Mouse (Mus musculus): ENCODE data around the gene Olfr644.

Olfr644 gene

DNA sequence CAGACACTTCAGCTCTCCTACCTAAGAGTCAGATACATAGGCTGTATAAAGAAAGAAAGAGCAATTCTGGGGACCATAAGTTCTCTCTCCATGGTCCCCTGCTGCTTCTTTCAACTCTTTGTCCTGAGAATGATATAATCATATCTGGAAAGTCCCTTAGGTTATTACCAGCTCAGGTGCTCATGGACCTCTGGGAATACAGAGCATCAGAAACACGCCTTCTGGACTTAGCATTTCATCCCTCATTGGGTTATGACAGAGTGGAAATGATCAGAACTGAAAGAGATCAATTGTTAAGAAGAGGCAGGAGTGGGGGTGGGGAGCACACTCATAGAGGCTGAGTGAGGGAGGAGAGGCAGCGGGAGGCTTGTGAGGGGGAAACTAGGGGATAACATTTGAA, at the start of gene Olfr644:
TSS of gene Olfr644 (minus strand) at position 101 of the 400 bp plus-strand sequence.
- in situ Hi-C loops (cut with MboI, MseI): no loop called here

GRCm38 (mm10) chr7:104104757-104104972, 33.0 kb upstream of the Olfr644 start, which contains the start of gene Olfr646:
Gene Olfr646, plus strand, starts transcription at chr7:104104873.
- in situ Hi-C loops (cut with MboI, MseI): loop anchor here (10.0 kb wide), 1 partner anchor 400 kb away; the partner anchor contains the start of gene Trim30d

DNA sequence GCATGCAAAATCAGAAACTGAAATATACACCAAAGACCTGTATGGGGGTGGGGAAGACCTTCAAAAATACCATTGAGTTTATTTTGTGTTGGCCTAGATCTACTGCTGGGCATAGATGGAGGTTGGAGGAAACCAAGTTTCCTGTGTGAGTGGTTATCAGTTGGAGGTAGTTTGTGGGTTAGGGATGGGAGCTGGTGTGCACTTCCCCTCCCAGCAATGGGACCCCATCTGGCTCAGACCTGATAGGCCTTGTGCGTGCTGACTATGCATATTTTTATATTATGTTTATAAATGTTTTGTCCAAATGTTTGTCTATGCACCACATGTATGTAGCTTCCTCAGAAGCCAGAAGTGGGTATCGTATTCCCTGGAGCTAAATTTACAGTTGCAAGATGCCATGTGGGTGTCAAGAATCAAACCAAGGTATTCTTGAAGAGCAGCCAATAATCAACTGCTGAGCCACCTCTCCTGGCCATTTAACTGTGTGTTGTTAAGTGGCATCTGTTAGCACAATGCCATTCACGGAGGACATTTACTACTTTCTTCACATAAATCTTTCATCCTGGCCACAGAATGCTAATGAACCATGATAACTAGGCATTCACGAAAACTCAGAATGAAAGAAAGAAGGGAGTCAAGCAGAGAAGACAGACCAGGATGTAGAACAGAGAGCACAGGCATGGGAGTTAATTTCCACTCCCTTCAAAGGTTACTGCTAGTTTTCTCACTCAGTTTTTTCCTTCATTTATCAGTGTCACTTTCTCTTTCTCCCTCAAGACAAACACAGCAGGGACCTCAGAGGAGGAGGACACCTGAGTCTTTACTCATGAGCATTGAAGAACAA, 32.5 kb upstream of the Olfr644 start:
- in situ Hi-C loops (cut with MboI, MseI): loop anchor here (10.0 kb wide), 1 partner anchor 401 kb away; the partner anchor contains the start of gene Trim30d

DNA sequence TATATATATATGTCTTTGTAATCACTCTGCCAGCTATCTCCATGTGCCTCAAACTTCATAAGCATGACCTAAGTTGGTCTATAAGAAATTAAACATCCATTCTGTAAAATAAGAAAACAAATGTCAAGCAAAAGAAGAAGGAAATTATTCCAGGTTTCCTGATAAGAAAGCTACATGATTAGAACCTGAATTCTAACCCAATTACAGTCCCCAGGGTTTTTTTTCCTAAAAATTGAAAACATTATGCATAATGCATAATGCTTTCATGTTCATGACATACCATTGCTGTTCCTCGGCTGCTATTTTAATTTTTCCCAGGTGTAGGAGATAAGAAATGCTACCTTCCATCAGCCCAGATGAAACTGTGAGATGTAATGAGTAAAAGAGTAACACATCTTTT, 13.7 kb upstream of the Olfr644 start, which contains the start of gene Olfr645:
TSS of gene Olfr645 (minus strand) at position 101 of the 400 bp plus-strand sequence.
- in situ Hi-C loops (cut with MboI, MseI): no loop called here

- in situ Hi-C loops (cut with MboI, MseI): no loop called here
These were observed 10.3 kb downstream of the Olfr644 start, which contains the start of gene 4930516K23Rik for GRCm38 (mm10) chr7:104061345-104061744. Gene 4930516K23Rik, minus strand, starts transcription at chr7:104061445.

- in situ Hi-C loops (cut with MboI, MseI): no loop called here
These were observed 12.5 kb downstream of the Olfr644 start for GRCm38 (mm10) chr7:104059215-104059614.

- in situ Hi-C loops (cut with MboI, MseI): no loop called here
These were observed 19.1 kb downstream of the Olfr644 start, which contains the start of gene Olfr642 for GRCm38 (mm10) chr7:104052566-104052965. Gene Olfr642, minus strand, starts transcription at chr7:104052666.

GRCm38 (mm10) chr7:104050745-104051144, 20.9 kb downstream of the Olfr644 start:
- in situ Hi-C loops (cut with MboI, MseI): no loop called here

GRCm38 (mm10) chr7:104035145-104035544, 36.5 kb downstream of the Olfr644 start, which contains the start of gene Olfr641:
Gene Olfr641, plus strand, starts transcription at chr7:104035445.
- in situ Hi-C loops (cut with MboI, MseI): no loop called here

DNA sequence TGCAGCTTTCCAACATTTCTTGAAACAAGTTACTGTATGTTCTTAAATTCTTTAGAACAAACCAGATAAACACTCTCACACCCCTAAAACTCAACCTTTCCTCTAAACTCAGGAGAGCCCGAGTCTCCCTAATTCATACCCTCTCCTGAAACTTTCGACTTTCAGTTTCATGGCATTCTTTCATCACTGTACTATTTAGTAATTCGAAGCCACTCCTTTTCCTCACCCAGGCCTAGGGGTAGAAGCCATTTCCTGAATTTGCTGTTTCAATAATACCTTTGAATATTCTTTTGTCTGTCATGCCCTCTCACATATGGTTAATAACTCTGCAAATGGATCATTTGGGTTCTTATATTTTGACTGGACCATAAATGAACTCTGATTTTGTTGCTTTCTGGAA, 44.7 kb downstream of the Olfr644 start:
- in situ Hi-C loops (cut with MboI, MseI): no loop called here

DNA sequence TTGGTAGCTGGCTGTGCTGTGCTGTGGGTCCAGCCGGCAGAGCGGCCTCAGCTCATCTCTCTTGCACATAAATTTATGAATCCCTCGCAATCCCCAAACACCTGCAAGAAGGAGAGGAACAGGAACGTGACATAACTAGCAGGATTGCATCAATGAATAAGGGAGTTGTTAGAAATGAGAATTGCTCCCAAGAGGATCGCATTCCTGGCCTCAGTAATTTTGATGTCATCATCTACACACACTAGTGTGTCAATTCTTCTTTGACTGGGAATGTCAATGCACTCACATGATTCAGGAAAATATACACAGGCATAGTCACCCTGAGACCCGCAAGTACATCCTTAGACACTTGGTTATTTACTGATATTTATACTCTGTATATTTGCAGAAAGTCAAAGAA, 46.2 kb downstream of the Olfr644 start, which contains the start of gene Olfr640:
TSS of gene Olfr640 (minus strand) at position 101 of the 400 bp plus-strand sequence.
- in situ Hi-C loops (cut with MboI, MseI): no loop called here

GRCm38 (mm10) chr7:104021651-104022050, 50.0 kb downstream of the Olfr644 start:
- in situ Hi-C loops (cut with MboI, MseI): no loop called here

GRCm38 (mm10) chr7:104018953-104019352, 52.7 kb downstream of the Olfr644 start:
- in situ Hi-C loops (cut with MboI, MseI): no loop called here

DNA sequence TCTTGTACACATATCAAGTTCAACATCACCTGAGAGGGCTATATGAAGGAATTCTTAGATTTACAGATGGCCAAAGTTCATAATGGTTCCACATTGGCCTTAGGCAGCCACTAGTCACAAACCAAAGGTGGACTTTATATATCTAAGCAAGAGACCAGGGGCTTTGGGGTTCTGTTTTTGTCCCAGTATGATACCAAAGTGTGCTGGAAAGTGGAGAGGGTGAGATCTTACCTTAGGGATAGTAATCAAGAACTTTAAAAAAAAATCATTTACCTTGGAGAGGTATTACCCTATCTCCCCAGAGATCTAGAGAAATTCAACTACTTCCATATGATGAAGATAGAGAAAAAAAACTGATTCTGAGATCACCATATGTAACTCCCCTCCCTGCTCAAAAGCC, 54.5 kb downstream of the Olfr644 start, which contains the start of gene Olfr639:
TSS of gene Olfr639 (minus strand) at position 101 of the 400 bp plus-strand sequence.
- in situ Hi-C loops (cut with MboI, MseI): no loop called here

All from T-helper 1 cell (primary cell).